Mouse (Mus musculus) layer of hippocampus, adult 2 months (tissue): ENCODE measurements at regions not wholly inside any gene's neighbourhood (a gene's known extent, or its start where the extent isn't known, plus 50 kb on each side); places are given as distances from the start of the nearest gene placed in this dataset.

Source experiments
- DNase-seq, 2 experiments: peaks; one replicate each; pipeline ENCODE4 v3.0.0; 2022; ENCODE audit warnings: low spot score in 2 of 2
- H3K27ac ChIP-seq: fragments of 200-600 bp; 2 replicates; pipeline ENCODE4 v1.8.1; 2022
- H3K4me3 ChIP-seq: fragments of 200-600 bp; 2 replicates; pipeline ENCODE4 v1.8.1; 2022; ENCODE audit warnings: mild to moderate bottlenecking
- CTCF ChIP-seq: fragments of 200-600 bp; conservative IDR thresholded peaks from 2 replicates; pipeline ENCODE4 v1.8.1; 2022; ENCODE audit warnings: antibody characterized with exemption, mild to moderate bottlenecking, moderate library complexity

DNA sequence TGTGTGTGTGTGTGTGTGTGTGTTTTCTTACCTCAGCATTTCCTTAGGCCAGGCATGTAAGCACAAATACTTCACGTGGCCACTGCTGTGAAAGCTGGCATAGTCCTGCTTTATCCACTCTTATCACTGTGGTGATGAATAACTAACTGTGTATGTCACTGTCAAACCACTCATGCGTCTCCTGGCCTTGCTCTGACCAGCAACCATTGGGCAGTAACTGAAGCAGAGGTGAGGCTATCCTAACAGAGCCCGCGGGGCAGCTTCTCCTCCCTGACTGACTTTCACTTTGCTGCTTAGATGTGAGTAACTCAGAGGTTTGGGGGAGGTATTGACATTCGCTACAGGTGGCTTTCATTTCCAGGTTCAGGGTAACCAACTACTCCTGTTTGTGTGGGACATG, 122.0 kb upstream of the Rnaseh2b start:
- H3K27ac ChIP-seq, result no peak overlapping the region
- no peak for DNase-seq
- no peak overlapping the region for H3K4me3 ChIP-seq
- TF ChIP-seq CTCF, result no peak

DNA sequence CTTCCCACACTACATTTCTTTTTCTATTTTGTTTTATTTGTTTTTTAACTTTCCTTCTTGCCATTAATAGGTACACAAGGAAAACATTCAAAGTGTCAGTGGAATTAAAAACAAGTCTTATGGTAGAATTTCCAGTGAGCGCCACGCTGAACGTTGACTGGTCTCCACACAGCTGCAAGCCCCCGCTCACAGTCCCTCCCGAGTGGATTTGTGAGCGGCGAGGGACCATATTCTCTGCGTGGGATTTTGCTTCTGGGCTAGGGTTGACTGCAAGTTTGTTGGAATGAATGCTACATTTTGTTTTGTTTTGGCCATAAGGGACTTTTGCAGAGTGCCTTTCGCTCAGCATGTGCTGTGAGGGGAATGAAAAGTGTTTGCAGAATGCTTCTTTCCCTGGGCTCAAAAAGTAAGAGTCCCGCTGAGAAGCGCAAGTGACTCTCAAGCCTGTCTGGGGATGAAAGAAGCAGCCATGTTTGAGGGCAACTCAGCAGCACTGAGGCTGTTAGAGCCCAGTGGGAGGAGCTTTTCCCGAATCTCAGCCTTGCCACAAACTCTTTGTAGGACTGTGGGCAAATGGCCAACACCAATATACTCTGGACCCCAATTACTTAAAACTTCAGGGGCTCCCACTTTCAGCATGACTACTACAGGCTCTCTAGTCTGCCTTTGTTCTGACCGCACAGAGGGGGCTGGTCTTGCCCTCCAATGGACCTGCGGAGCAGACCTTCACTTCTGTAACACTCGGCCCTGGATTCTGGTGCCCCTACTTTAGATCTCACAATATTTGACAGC, 120.9 kb upstream of the Rnaseh2b start:
- Histone ChIP-seq H3K4me3 (no peak overlapping the region), H3K27ac (no peak overlapping the region)
- DNase-seq, result no peak
- no peak for TF ChIP-seq CTCF

DNA sequence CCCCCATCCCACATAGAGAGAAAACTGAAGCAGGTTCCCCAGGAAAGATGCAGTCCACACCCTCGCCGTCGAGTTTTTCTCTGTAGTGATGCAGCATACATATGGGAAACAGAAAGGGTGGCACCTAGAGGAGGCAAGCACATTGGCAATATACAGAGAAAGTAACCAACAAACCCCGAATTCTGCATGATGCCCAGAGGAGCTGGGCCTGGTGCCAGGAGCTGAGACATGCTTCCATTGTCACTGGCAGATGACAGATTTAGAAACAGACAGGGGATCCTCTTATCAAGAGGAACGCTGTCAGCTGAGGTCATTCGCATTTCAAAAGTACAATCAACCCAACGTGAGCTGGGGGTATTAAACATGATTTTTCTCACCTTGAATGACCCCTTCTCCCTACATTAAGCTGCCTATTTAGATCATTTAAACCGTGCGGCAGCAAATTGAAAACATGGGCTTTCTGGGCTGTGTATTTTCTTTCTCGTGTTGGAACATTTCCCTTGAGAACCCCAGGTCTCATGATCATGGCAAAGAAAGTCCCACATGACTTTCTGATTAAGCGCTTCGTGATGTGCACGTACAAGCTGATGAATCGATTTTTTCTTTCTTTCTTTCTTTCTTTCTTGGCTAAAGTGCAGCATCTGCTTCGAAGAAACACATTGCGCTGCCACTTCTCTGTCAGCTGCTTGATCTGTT, 118.4 kb upstream of the Rnaseh2b start:
- DNase-seq, result peak; percentile 73 to 79
- H3K4me3 ChIP-seq, result peak overlapping the region; percentile 24; the same call in 1 of the 2 replicates

DNA sequence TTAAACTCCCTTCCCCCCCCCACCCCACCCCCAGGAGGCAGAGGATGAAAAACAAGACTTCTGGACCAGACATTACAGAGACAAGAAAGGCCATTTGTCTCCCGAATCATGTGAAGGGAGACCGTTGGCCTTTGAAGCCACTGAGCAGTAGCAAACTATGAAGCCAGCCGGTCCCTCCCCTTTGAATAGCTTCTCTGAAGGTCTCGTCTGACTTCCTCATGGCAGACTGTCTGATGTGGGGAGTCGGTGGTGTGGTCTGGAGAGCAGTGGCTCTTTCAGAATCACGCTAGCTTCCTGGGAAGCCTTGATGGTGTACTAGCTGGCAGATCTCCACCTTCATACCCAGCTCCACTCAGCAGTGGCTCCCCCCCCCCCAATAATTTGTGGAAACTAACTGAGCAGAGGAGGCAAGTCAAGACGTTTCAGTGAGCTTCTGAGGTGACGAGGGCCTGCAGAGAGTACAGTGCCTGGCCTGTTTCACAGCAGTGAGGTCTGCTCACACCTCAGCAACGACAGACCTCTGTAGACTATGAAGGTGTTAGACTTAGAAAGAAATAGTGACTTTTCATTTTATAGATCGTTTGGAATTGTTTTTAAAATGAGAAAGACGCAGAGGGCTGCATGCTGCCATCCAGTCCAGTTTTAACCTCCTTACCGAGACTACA, 116.9 kb upstream of the Rnaseh2b start:
- H3K27ac ChIP-seq, result no peak overlapping the region; the same call in 1 of the 2 replicates
- H3K4me3 ChIP-seq, result no peak overlapping the region
- no peak for DNase-seq
- no peak for TF ChIP-seq CTCF

More for the DNA sequence above, 118.4 kb upstream of the Rnaseh2b start:
- peak; percentile 43 for TF ChIP-seq CTCF
- H3K27ac ChIP-seq, result peak overlapping the region; percentile 60; the same call in 1 of the 2 replicates

DNA sequence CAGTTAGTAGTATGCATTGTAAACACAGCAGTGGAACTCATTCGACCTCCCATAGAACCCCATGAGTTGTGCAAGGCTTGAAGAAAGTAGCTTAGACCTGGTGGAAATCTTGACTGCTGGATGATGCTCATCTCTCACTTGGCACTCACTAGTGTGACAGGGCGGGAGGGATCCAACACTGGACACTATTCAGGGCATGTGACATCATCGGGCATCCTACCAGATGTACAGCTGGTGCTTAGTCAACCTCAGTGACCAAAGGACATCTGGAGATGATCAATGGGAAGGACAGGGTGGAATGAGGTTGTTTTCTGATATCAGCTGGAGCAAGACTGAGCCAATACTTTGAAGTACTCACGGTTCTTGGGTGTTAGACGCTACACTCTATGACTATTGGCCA, 114.9 kb upstream of the Rnaseh2b start:
- no peak overlapping the region for H3K4me3 ChIP-seq
- DNase-seq, result no peak
- H3K27ac ChIP-seq, result no peak overlapping the region
- no peak for TF ChIP-seq CTCF

DNA sequence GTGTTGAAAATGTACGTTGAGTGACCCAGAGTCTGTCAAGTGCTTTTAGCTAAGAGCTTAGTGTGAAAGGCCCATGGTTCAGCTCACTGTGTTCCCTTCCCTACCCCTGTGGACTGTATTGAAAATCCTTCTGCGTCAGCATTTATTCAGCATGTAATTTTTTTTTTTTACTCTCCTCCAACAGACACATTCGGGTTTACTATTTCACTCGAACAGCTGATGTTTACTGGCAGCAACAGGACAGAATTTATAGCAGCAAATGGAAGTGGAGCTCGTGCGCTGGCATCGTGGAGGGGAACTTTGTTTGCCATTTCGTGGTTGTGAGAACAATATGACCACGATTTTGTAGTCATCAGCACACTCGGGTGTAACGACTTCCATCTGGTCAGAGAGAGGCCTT, 105.0 kb upstream of the Rnaseh2b start:
- H3K4me3 ChIP-seq, result no peak overlapping the region
- no peak for TF ChIP-seq CTCF
- H3K27ac ChIP-seq, result no peak overlapping the region
- DNase-seq, result no peak

DNA sequence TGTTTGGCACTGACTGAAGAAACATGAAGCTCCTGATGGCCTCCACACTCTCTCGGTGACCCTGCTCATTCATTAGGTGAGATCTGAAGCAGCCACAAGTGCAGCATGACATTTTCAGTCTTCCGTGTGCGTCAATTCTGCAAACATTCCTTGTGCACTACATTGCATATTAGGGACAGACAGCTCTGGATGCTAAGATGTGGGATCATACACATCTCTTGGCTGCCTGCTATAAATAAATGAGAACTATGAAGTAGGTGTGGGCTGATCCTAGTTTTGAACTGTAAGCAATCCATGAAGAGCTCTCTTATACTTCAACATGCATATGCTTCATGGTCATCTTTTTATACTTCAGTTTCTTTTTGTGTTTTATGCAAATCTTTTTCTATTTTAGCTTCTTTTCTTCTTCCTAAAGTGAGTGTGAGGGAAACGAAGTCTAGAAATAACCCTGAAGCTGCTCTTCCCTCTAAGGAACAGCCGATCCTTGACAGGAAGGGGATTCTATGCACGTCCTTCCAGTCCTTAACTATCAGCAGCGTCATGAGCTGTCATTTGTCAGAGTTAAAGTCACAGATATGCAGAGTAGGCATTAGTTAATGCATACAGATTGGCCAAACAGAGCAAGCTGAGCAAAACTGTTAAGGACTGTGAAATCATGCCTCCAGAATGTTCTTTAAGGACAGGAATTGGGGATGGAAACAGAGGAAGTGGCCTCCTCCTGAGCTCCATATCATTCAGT, 104.1 kb upstream of the Rnaseh2b start:
- DNase-seq, result no peak
- no peak overlapping the region for H3K4me3 ChIP-seq
- no peak for TF ChIP-seq CTCF
- no peak overlapping the region for H3K27ac ChIP-seq

DNA sequence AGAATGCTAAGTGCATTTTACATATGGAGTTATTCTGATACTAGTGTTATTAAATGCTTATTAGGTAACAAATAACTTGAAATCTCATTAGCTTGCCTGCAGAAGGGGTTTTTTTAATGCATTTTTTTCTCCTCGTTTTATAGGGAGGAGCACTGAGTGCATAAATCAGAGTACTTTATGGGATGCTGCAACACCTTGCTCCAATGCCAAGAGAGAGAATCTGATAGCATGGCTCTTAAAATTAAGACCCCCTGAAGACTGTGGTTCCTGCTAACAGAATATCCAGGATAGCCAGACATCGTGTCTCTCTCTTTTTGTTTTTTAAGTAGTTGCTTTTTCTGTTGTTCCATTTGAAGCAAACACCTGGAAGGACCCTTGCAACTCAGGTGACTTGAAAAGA, 100.8 kb upstream of the Rnaseh2b start:
- no peak overlapping the region for H3K4me3 ChIP-seq
- no peak overlapping the region for H3K27ac ChIP-seq
- TF ChIP-seq CTCF, result no peak
- DNase-seq, result no peak

DNA sequence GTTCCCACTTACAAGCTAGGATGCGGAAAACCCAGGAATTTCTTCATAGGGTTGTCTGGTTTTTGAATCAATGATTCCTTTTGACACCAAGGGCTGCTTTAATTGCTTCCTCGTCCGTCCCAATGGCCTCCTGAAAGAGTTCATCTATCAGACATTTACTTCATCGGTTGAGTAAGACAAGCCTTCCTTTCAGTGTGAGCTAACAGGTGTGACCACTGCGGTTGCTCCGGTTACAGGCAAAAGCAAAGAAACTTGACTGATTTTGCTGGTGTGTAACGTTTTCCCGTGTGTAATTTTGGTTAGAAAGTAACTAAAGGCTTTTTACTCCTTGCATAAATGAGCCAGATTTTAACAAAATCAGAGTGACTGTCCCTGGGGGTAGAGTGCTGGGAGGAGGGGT, 99.6 kb upstream of the Rnaseh2b start:
- TF ChIP-seq CTCF, result no peak
- no peak for DNase-seq
- H3K27ac ChIP-seq, result no peak overlapping the region
- H3K4me3 ChIP-seq, result no peak overlapping the region

DNA sequence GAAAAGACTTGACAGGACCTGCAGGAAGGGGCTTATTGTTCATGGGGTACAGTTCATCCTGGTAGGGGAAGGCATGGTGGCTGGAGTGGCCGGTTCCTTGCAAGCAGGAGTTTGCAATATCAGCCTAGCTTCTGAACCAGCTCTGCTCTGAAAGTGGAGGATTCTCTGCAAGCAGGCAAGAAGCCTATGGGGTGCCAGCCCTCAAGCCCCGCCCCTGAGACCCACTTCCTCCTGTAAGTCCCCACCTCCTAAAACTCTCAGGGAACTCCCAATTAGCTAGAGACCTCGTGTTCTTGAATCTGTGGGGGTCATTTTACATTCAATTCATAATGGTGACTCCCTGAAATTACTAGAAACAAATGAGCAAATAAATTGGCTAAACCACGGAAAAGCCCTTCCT, 99.0 kb upstream of the Rnaseh2b start:
- TF ChIP-seq CTCF, result no peak
- DNase-seq, result no peak
- Histone ChIP-seq H3K4me3 (no peak overlapping the region), H3K27ac (no peak overlapping the region)

DNA sequence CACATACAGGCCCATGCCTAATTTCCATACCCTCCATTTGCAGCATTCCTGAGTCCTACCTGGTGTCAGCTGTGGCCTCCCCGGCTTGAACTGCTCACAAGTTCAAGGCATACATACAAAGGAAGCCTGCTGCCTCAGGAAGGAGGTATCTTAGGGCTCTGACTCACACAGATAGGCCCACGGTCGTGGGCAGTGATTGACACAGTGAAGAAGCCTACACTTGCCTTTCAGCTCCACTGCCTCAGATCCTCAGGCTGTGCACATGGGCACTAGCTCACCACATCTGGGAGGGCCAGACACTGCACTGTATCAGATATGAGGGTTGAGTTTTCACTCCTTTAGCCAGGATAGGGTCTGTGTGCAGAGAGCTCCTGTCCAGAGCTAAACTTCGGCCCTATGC, 95.6 kb upstream of the Rnaseh2b start:
- no peak overlapping the region for H3K27ac ChIP-seq
- no peak for TF ChIP-seq CTCF
- no peak for DNase-seq
- no peak overlapping the region for H3K4me3 ChIP-seq

DNA sequence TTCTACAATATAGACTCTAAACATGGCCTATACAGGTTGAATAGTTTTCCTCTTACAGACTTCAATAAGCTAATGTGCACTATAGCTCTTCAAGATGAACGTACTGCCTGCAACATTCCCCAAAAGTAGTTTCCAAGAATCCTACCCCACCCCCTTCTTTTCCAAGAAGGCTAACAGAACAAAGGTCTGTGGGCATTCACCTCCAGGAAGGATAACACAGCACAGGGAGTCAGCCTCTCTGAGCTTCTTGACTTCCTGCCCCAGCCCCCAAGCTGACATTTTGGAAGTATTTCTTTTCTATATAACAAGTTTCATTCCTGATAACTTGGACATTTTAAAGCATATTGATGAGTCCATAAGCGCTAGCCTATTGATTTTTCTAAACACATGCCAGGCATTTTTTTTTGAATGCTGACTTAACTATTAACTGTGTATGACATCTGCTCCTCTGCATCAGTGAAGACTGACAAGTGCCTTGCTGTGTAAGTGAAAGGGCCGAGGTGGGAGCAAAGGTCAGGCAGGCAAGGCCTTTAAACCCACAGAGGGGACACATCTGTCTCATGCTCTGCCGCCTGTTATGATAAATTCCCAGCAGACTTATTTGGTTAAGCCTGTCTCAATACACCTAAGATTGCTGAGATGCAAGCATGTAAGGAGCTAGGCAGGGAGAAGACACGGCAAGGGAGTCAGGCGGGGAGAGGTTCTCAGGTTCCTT, 93.8 kb upstream of the Rnaseh2b start:
- Histone ChIP-seq H3K27ac (no peak overlapping the region), H3K4me3 (no peak overlapping the region)
- no peak for DNase-seq
- no peak for TF ChIP-seq CTCF

DNA sequence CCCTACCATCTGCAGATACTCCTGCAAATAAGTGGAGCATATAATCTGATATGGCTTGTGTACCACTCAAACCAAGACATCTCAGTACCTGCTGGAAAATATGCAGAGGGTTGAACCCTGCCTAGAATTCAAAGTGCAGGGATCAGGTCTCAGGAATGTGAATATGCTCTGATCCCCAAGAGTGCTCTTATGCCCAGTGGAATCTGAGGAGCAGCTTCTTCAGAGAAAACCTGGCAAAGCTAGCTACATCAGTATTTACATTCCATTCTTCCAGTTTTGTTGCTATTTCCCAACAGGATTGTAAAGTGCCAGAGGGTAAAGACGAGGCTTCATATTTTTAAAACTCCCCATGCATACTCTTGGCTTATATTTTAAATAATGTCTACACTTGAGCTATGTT, 77.3 kb upstream of the Rnaseh2b start:
- H3K4me3 ChIP-seq, result no peak overlapping the region
- H3K27ac ChIP-seq, result no peak overlapping the region
- no peak for TF ChIP-seq CTCF
- no peak for DNase-seq
